Mouse (Mus musculus): Measurements from ENCODE around the gene V1rd19. TPM values are rescaled to one million over a fixed set of nuclear protein-coding genes. Genes with fewer than 3 reads are reported as not detected.
"Not testable (repeated sequence)": the region's sequence is repeated elsewhere in the genome, so short reads cannot be mapped to it uniquely, and the experiment has no call there.

The V1rd19 gene
- total RNA-seq (2021) = not detected
- long read RNA-seq, experiment 1 = 0 reads
- long read RNA-seq, experiment 2 = 0 reads

DNA sequence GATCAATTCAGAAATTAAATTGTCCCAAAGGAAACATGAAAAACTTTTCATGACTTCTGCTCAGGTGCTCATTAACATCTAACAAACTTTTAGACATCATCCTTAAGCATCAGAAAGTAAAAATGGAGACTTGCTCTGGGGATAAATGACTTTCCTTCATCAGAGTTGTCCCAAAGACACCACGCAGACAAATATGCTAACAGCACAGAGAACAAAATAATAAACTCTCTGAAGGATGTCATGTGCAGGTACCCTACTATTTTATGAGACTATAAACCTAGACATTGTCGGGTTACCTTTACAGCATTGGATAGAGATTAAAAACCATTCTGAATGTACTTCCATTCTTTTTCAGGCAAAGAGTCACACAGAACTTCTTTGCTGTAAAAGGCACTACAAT, at the start of gene V1rd19:
TSS of gene V1rd19 (plus strand) at position 301 of the 400 bp plus-strand sequence.
- no peak for DNase-seq
- intact Hi-C loops (cut with DNase I) = loop anchor here (5.0 kb wide), 1 partner anchor 36 kb away; no protein-coding TSS in a partner anchor

GRCm38 (mm10) chr7:23968044-23968443, 33.4 kb upstream of the V1rd19 start:
- intact Hi-C loops (cut with DNase I) = loop anchor here (5.0 kb wide), 2 partner anchors 329 to 419 kb away; no protein-coding TSS in a partner anchor
- peak in 1 of 2 experiments; percentile 29 for DNase-seq

DNA sequence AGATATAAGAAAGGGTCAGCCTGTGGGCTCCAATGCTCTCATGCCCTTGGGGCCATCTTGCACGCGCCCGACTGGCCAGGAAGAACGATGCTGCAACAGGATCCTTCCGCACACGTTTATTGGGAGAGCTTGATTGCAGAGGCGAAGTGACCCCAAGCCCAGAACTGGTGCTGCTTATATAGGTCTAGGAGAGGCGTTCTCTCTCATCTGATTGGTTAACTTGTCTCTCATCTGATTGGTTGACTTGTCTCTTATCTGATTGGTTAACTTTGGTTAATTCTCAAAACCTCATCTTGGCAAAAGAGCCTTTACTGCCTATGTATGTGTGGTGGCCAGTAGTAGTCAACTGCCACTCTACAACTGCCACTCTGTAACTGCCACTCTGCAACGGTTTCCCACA, 27.2 kb upstream of the V1rd19 start, which contains the start of gene Vmn1r181:
TSS of gene Vmn1r181 (plus strand) at position 301 of the 400 bp plus-strand sequence.
- intact Hi-C loops (cut with DNase I); DNase-seq: not testable (repeated sequence)

- intact Hi-C loops (cut with DNase I) = no loop called here
- no peak for DNase-seq
These were observed 51.3 kb downstream of the V1rd19 start, which contains the start of gene Vmn1r183 for GRCm38 (mm10) chr7:24052660-24053304. Gene Vmn1r183 (plus strand): TSS chr7:24053254.

Other genes with a start within 250 kb of the V1rd19 start
- gene Vmn1r174, start 249.4 kb upstream of the V1rd19 start, total RNA-seq (2021) = not detected
- gene Vmn1r175, start 191.0 kb upstream of the V1rd19 start, total RNA-seq (2021) = not detected
- not detected for gene Vmn1r176, start 164.3 kb upstream of the V1rd19 start, total RNA-seq (2021)
- gene Vmn1r177, start 135.2 kb upstream of the V1rd19 start, total RNA-seq (2021) = not detected
- not detected for gene Vmn1r178, start 109.7 kb upstream of the V1rd19 start, total RNA-seq (2021)
- not detected for gene Vmn1r179, start 74.7 kb upstream of the V1rd19 start, total RNA-seq (2021)
- not detected for gene Vmn1r180, start 51.1 kb upstream of the V1rd19 start, total RNA-seq (2021)
- not detected for gene Vmn1r181, start 27.1 kb upstream of the V1rd19 start, total RNA-seq (2021)
- not detected for gene Vmn1r183, start 51.6 kb downstream of the V1rd19 start, total RNA-seq (2021)
- gene Zfp180, start 80.2 kb downstream of the V1rd19 start, total RNA-seq (2021) = 10 to 100 TPM; 10.4 to 11.0 TPM
- gene Zfp112, start 110.6 kb downstream of the V1rd19 start, total RNA-seq (2021) = 1 to 10 TPM; 3.1 to 5.1 TPM
- gene Zfp235, start 132.5 kb downstream of the V1rd19 start, total RNA-seq (2021) = 1 to 10 TPM; 6.7 to 6.8 TPM
- gene Zfp114, start 173.4 kb downstream of the V1rd19 start, total RNA-seq (2021) = under 1 TPM; 0.12 to 0.15 TPM
- 1 to 10 TPM; 4.0 to 5.0 TPM for gene Zfp111, start 209.8 kb downstream of the V1rd19 start, total RNA-seq (2021)
- 1 to 10 TPM; 1.9 to 2.1 TPM for gene Zfp109, start 235.9 kb downstream of the V1rd19 start, total RNA-seq (2021)